Mouse (Mus musculus) midbrain, embryonic 16.5 days (tissue): ENCODE data around the gene A830018L16Rik. TPM values are rescaled to one million over a fixed set of nuclear protein-coding genes. Genes with fewer than 3 reads are reported as not detected.

ENCODE experiments used
- ATAC-seq: fragments of 200-750 bp; cut with Nextera tagmentation; 2 replicates; pipeline ENCODE4 v1.8.0; 2017; ENCODE audit warnings: moderate TSS enrichment
- H3K27ac ChIP-seq: fragments of 300-500 bp; sonication (generic); 2 replicates; pipeline ENCODE4 v1.5.1; 2014; ENCODE audit warnings: mild to moderate bottlenecking, low read length, mixed read lengths
- H3K27me3 ChIP-seq: fragments of 300-500 bp; sonication (generic); 2 replicates; pipeline ENCODE4 v1.6.1; 2014; ENCODE audit warnings: low read depth, low read length, mixed read lengths; ENCODE audit not compliant: control insufficient read depth, insufficient read depth
- H3K36me3 ChIP-seq: fragments of 300-500 bp; sonication (generic); 2 replicates; pipeline ENCODE4 v1.6.1; 2014; ENCODE audit warnings: mild to moderate bottlenecking, low read length, moderate library complexity, mixed read lengths; ENCODE audit not compliant: control insufficient read depth, insufficient read depth
- H3K4me1 ChIP-seq: fragments of 300-500 bp; sonication (generic); 2 replicates; pipeline ENCODE4 v1.6.1; 2014; ENCODE audit warnings: mild to moderate bottlenecking, low read length, mixed read lengths; ENCODE audit not compliant: control insufficient read depth, insufficient read depth
- H3K4me2 ChIP-seq: fragments of 300-500 bp; sonication (generic); 2 replicates; pipeline ENCODE4 v1.6.1; 2014; ENCODE audit warnings: mild to moderate bottlenecking, low read length, mixed read lengths
- H3K4me3 ChIP-seq: fragments of 300-500 bp; sonication (generic); 2 replicates; pipeline ENCODE4 v1.5.1; 2014; ENCODE audit warnings: low read depth, mild to moderate bottlenecking, low read length, moderate library complexity, mixed read lengths
- H3K9ac ChIP-seq: fragments of 300-500 bp; sonication (generic); 2 replicates; pipeline ENCODE4 v1.6.1; 2014; ENCODE audit warnings: low read depth, low read length, mixed read lengths
- H3K9me3 ChIP-seq: fragments of 300-500 bp; sonication (generic); replicated peaks from 2 replicates; pipeline ENCODE4 v1.6.1; 2014; ENCODE audit warnings: mild to moderate bottlenecking, low read length, mixed read lengths; ENCODE audit not compliant: control insufficient read depth, poor library complexity, severe bottlenecking
- WGBS: fragments of 180-500 bp; shearing (Covaris S2); extraction: QIAGEN DNeasy Blood & Tissue Kit; methylation state at CpG from one replicate; pipeline ENCODE4 v1.1.7; 2014; 5-methylcytosine and 5-hydroxymethylcytosine counted together
- polyA plus RNA-seq: library from polyadenylated mRNA; unstranded; fragments of >200 nt; fragmentation: Nextera tagmentation; extraction: Ambion mirVana; gene quantifications from 2 replicates; pipeline ENCODE4 v1.2.1, GENCODE M21; 2015

A830018L16Rik gene
- polyA plus RNA-seq, 1 experiment from 2014 or later: 16.6 TPM

DNA sequence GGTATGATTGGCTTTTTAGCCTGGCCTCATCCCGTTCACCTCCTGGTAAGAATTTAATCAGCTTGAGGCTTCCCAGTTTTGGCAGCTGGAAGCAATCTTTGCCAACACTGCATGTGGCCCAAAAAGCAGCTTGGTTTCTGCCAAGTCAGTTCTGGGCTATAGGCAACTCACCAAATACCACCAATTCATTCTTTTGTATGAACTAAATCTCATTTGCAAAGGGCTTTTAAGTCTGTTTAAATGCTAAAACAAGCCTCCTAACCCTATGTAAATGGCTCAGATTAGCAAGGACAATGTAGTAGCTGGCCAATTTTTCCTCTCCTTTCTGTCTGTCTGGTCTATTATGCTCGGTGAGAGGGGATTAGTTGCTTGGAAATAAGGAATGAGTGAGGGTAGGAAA is 334.5 kb downstream of the A830018L16Rik start:
- H3K27ac ChIP-seq: no peak overlapping the region
- H3K4me2 ChIP-seq: no peak overlapping the region
- H3K27me3 ChIP-seq: no peaks in the 10 kb centered on the region
- H3K4me1 ChIP-seq: no peaks in the 10 kb centered on the region
- H3K9ac ChIP-seq: no peak overlapping the region
- H3K9me3 ChIP-seq: no peaks in the 10 kb centered on the region
- no peaks in the 10 kb centered on the region for H3K36me3 ChIP-seq
- peak; percentile 86 for ATAC-seq
- no peak overlapping the region for H3K4me3 ChIP-seq
- WGBS: 2% methylated on average over 2 of the region's 2 CpGs

DNA sequence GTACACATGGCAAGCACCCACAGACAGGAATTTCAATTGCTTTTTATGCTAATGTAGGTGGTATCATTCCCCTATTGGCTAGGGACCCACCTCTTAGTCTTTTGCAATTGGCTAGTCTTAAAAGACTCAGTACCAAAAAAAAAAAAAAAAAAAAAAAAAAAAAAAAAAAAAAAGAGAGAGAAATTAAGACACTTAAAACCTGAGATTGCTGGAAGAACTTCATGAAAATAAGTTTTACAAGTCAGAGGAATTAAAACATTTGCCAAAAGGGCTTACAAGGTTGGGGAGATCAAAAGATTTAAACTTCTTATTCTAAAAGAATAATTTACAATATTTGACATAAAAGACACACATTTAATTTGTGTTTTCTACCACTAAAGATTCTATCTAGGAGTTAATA is 336.2 kb downstream of the A830018L16Rik start:
- H3K9ac ChIP-seq: no peak overlapping the region
- H3K4me1 ChIP-seq: no peaks in the 10 kb centered on the region
- no peaks in the 10 kb centered on the region; the same call in 1 of the 2 replicates for H3K27me3 ChIP-seq
- H3K27ac ChIP-seq: no peak overlapping the region
- no peak overlapping the region for H3K4me2 ChIP-seq
- no peak overlapping the region for H3K4me3 ChIP-seq
- H3K36me3 ChIP-seq: no peaks in the 10 kb centered on the region
- no peak for ATAC-seq
- no peaks in the 10 kb centered on the region for H3K9me3 ChIP-seq

DNA sequence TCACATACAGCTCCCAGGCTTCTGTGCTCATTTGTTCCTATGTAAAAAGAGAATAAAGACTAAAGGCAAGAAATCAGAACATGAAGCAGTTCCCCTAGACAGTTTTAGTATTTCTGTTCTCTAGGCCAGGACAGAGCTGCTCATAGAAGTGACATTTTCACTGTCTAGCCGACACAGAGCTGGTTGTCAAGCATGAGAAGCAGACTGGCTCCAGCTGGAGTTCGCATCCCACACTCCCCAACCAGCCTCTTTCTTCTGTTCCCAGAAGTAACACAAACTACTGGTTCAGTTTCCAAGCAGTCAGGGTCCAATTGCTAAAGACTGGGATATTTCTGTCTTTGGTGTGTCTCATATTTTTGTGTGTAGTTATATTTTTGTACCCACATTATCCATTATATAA is 336.7 kb downstream of the A830018L16Rik start:
- 67% methylated on average over 2 of the region's 2 CpGs for whole genome bisulfite sequencing
- Histone ChIP-seq H3K36me3 (no peaks in the 10 kb centered on the region), H3K4me3 (no peak overlapping the region), H3K27ac (no peak overlapping the region), H3K4me2 (no peak overlapping the region), H3K4me1 (no peaks in the 10 kb centered on the region), H3K9me3 (no peaks in the 10 kb centered on the region), H3K27me3 (no peaks in the 10 kb centered on the region; the same call in 1 of the 2 replicates), H3K9ac (no peak overlapping the region)
- no peak for ATAC-seq

DNA sequence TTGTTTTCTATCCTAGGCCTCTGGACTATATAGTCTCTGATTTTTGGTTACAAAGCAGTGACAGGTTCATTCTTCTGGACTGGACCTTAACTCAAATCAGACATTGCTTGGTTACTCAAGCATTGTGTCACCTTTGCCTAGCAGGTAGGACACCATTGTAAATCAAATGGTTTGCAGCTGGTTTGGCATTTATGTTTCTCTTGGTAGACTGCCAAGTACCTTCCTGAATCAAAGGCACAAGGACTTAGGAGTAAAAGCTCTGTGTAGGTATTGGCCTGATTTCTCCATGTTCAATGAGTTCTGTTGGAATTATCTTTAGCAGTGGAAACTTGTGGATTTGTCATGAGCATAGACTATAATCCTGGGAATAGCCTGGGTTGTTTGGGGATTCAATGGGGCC is 338.1 kb downstream of the A830018L16Rik start:
- Histone ChIP-seq H3K27me3 (no peaks in the 10 kb centered on the region; the same call in 1 of the 2 replicates), H3K4me2 (no peak overlapping the region), H3K4me1 (no peaks in the 10 kb centered on the region), H3K27ac (no peak overlapping the region), H3K4me3 (no peak overlapping the region), H3K36me3 (no peaks in the 10 kb centered on the region), H3K9ac (no peak overlapping the region), H3K9me3 (no peaks in the 10 kb centered on the region)
- ATAC-seq: no peak

- no peaks in the 10 kb centered on the region for H3K9me3 ChIP-seq
- no peak overlapping the region for H3K4me3 ChIP-seq
- no peaks in the 10 kb centered on the region for H3K27me3 ChIP-seq
- H3K36me3 ChIP-seq: no peaks in the 10 kb centered on the region
- no peak overlapping the region for H3K9ac ChIP-seq
- 69% methylated on average over 1 of the region's 1 CpGs for WGBS
- no peak overlapping the region for H3K4me2 ChIP-seq
- no peaks in the 10 kb centered on the region for H3K4me1 ChIP-seq
- no peak for ATAC-seq
- H3K27ac ChIP-seq: no peak overlapping the region
Observed at GRCm38 (mm10) chr1:11788264-11788663, 374.4 kb downstream of the A830018L16Rik start.

DNA sequence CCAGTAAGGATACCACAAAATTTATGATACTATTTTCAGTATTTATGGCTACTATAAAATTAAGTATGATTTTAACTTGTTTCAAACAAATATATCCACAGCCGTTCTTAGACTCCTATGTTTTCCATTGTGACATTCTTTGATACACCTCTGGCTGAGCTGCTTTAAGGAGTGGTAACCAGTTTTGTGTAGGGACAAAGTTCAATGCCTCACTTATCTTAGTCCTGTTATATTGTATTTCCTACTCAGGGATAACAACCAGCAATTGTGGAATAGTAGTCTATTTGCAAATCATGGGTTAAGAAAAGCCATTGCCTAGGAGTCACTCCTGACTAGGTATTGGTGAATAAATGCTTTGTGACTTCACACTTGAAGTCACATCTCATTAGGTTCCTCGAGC is 378.9 kb downstream of the A830018L16Rik start:
- Histone ChIP-seq H3K36me3 (no peaks in the 10 kb centered on the region), H3K4me2 (no peak overlapping the region), H3K9me3 (no peaks in the 10 kb centered on the region), H3K27me3 (no peaks in the 10 kb centered on the region), H3K9ac (no peak overlapping the region), H3K27ac (no peak overlapping the region), H3K4me3 (no peak overlapping the region), H3K4me1 (no peaks in the 10 kb centered on the region)
- WGBS: 74% methylated on average over 2 of the region's 2 CpGs
- ATAC-seq: no peak

GRCm38 (mm10) chr1:11795666-11796065 is 381.8 kb downstream of the A830018L16Rik start:
- Histone ChIP-seq H3K27me3 (no peaks in the 10 kb centered on the region), H3K27ac (no peak overlapping the region), H3K9me3 (no peaks in the 10 kb centered on the region), H3K4me1 (no peaks in the 10 kb centered on the region), H3K9ac (no peak overlapping the region), H3K36me3 (no peaks in the 10 kb centered on the region), H3K4me3 (no peak overlapping the region), H3K4me2 (no peak overlapping the region)
- 55% methylated on average over 2 of the region's 2 CpGs for WGBS
- no peak for ATAC-seq

- Histone ChIP-seq H3K9me3 (no peaks in the 10 kb centered on the region), H3K4me3 (no peak overlapping the region), H3K4me2 (no peak overlapping the region), H3K27ac (no peak overlapping the region), H3K36me3 (no peaks in the 10 kb centered on the region), H3K9ac (no peak overlapping the region), H3K27me3 (no peaks in the 10 kb centered on the region), H3K4me1 (no peaks in the 10 kb centered on the region)
- WGBS: 65% methylated on average over 4 of the region's 4 CpGs
- ATAC-seq: no peak
Observed at GRCm38 (mm10) chr1:11872847-11873246, 458.9 kb downstream of the A830018L16Rik start.

- Histone ChIP-seq H3K9ac (no peak overlapping the region), H3K4me2 (no peak overlapping the region), H3K36me3 (no peaks in the 10 kb centered on the region)
Observed at GRCm38 (mm10) chr1:11873573-11873972, 459.7 kb downstream of the A830018L16Rik start.

DNA sequence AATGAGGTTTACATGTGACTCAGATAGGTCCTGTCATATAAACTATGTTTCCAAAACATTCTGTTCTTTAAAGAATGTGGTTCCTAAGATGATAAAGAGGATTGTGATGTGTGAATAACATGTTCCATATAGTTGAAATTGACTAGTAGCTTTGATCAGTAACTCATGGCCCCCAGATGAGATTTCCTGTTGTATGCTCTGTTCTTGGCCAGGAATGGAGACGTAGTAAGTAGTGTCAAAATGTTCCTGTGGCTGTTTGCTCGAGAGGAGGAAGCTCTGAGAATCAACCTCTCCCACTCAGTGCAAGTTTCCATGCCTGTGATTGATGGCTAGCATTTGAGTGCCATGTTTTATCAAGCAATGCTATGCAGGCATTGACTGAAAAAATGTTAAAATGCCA is 467.8 kb downstream of the A830018L16Rik start:
- Histone ChIP-seq H3K27ac (no peak overlapping the region), H3K4me3 (no peak overlapping the region), H3K9ac (no peak overlapping the region), H3K4me1 (no peaks in the 10 kb centered on the region), H3K9me3 (no peaks in the 10 kb centered on the region), H3K27me3 (no peaks in the 10 kb centered on the region), H3K36me3 (no peaks in the 10 kb centered on the region), H3K4me2 (no peak overlapping the region)
- WGBS: 49% methylated on average over 2 of the region's 2 CpGs
- no peak for ATAC-seq

More at GRCm38 (mm10) chr1:11873573-11873972, 459.7 kb downstream of the A830018L16Rik start:
- no peaks in the 10 kb centered on the region for H3K27me3 ChIP-seq
- 56% methylated on average over 1 of the region's 1 CpGs for WGBS
- no peak overlapping the region for H3K27ac ChIP-seq
- no peaks in the 10 kb centered on the region for H3K9me3 ChIP-seq
- no peaks in the 10 kb centered on the region for H3K4me1 ChIP-seq
- H3K4me3 ChIP-seq: no peak overlapping the region
- no peak for ATAC-seq
